Mouse (Mus musculus) cerebellum, adult (tissue): ENCODE data around the gene Vcp.

Source experiments
- ATAC-seq: cut with Nextera tagmentation; 2 replicates; pipeline ENCODE4 v1.9.2; 2017; ENCODE audit warnings: mild to moderate bottlenecking, moderate library complexity, mixed read lengths; ENCODE audit not compliant: insufficient number of reproducible peaks, low FRiP score, low TSS enrichment

The Vcp gene

GRCm38 (mm10) chr4:42949051-42949675 lies 51.1 kb downstream of the Vcp start:
- ATAC-seq: no peak

- no peak for ATAC-seq
These were observed 51.8 kb downstream of the Vcp start for GRCm38 (mm10) chr4:42948527-42948926.

- no peak for ATAC-seq
These were observed 53.5 kb downstream of the Vcp start for GRCm38 (mm10) chr4:42946733-42947290.

- ATAC-seq: no peak
These were observed 54.4 kb downstream of the Vcp start for GRCm38 (mm10) chr4:42945952-42946351.

- no peak for ATAC-seq
These were observed 54.9 kb downstream of the Vcp start for GRCm38 (mm10) chr4:42945445-42945844.

- no peak for ATAC-seq
These were observed 55.3 kb downstream of the Vcp start for GRCm38 (mm10) chr4:42945043-42945442.

- no peak for ATAC-seq
These were observed 56.1 kb downstream of the Vcp start for GRCm38 (mm10) chr4:42944185-42944584.

GRCm38 (mm10) chr4:42943341-42943740 lies 57.0 kb downstream of the Vcp start:
- ATAC-seq: no peak

- ATAC-seq: no peak
These were observed 58.9 kb downstream of the Vcp start for GRCm38 (mm10) chr4:42941396-42941795.

GRCm38 (mm10) chr4:42933630-42934029 lies 66.7 kb downstream of the Vcp start:
- no peak for ATAC-seq

- ATAC-seq: no peak
These were observed 67.9 kb downstream of the Vcp start for GRCm38 (mm10) chr4:42932229-42932969.
